Comparison of ENCODE assay signal across 37 mouse cellular contexts in genomic region chr19:46637598-46637997, GRCm38 (mm10). TPM values are rescaled to one million over a fixed set of nuclear protein-coding genes. Genes with fewer than 3 reads are reported as not detected.
DNase-seq lines count a peak whose midpoint lies in the region; ATAC-seq lines count a peak whose summit lies in the region.
"Had no signal": no experiment of that assay in that cellular context is flagged by ENCODE, and none has a peak within 500 bp of the region (broad histone marks: within the 10 kb centered on the region; RNA-seq: fewer than 3 reads in every experiment).

No protein-coding gene starts in this region.

- 73% methylated on average over 6 of the region's 6 CpGs for WGBS in midbrain, embryonic 14.5 days
- WGBS in midbrain, embryonic 13.5 days: 78% methylated on average over 6 of the region's 6 CpGs
- WGBS in liver, embryonic 13.5 days (ENCODE audit: insufficient replicate concordance): 53% methylated on average over 6 of the region's 6 CpGs
- 87% methylated on average over 6 of the region's 6 CpGs for WGBS in hindbrain, embryonic 10.5 days

- 0 out of 2 replicates have a peak, but pooled peaks cover 7% of the 10 kb centered on the region for H3K4me1 ChIP-seq in midbrain, embryonic 14.5 days (ENCODE audit: control insufficient read depth, insufficient read depth, low read length)
- H3K4me1 ChIP-seq in midbrain, embryonic 13.5 days (replicated peaks): peaks cover 32% of the 10 kb centered on the region
- peaks cover 88% of the 10 kb centered on the region for H3K4me1 ChIP-seq in liver, embryonic 13.5 days (replicated peaks)
- H3K4me1 ChIP-seq in hindbrain, embryonic 10.5 days (replicated peaks): peaks cover 45% of the 10 kb centered on the region

- 0 out of 2 replicates have a peak overlapping the region, but pooled peaks have one; percentile 26 for H3K27ac ChIP-seq in midbrain, embryonic 14.5 days (replicated peaks; ENCODE audit: low read depth, low read length)
- H3K27ac ChIP-seq in midbrain, embryonic 13.5 days: no peak overlapping the region; the same call in 1 of the 2 replicates
- H3K27ac ChIP-seq in liver, embryonic 13.5 days: no peak overlapping the region
- no peak overlapping the region for H3K27ac ChIP-seq in hindbrain, embryonic 10.5 days
- H3K27ac ChIP-seq: embryonic facial prominence, embryonic 13.5 days; forebrain, embryonic 10.5 days; heart, embryonic 13.5 days; hindbrain, embryonic 15.5 days; intestine, embryonic 15.5 days; kidney, postnatal 0 days; limb, embryonic 12.5 days; macrophage; midbrain, embryonic 10.5 days had no signal

- H3K27me3 ChIP-seq in midbrain, embryonic 14.5 days (ENCODE audit: control insufficient read depth, insufficient read depth, low read length): no peaks in the 10 kb centered on the region
- H3K27me3 ChIP-seq in midbrain, embryonic 13.5 days: no peaks in the 10 kb centered on the region
- no peaks in the 10 kb centered on the region for H3K27me3 ChIP-seq in liver, embryonic 13.5 days
- no peaks in the 10 kb centered on the region for H3K27me3 ChIP-seq in hindbrain, embryonic 10.5 days (ENCODE audit: insufficient read depth, poor library complexity, severe bottlenecking)
- H3K27me3 ChIP-seq: CH12.LX; embryonic facial prominence, embryonic 13.5 days; heart, embryonic 13.5 days; hindbrain, embryonic 15.5 days; intestine, embryonic 15.5 days; limb, embryonic 12.5 days had no signal

- DNase-seq in adrenal gland, adult 2 months: peak; percentile 11
- DNase-seq in adrenal gland, postnatal 10 days: no peak
- DNase-seq in midbrain, embryonic 14.5 days: no peak
- peak; percentile 39 for DNase-seq in liver, embryonic 13.5 days
- DNase-seq in hindbrain, embryonic 10.5 days (ENCODE audit: low spot score): no peak
- no peak for DNase-seq in layer of hippocampus, postnatal 10 days (ENCODE audit: low spot score in 2 of 2)
- DNase-seq: adrenal gland, adult 8-10 months; cerebellum, adult 11-12 months; cerebellum, adult 9-11 months; gastrocnemius, postnatal 25 days; heart, adult 11 months; heart, postnatal 10 days; kidney, adult 2 months; layer of hippocampus, adult 9-11 months; lung, adult 2 months; lung, postnatal 10 days; thymus, adult 2 months; thymus, postnatal 4 days had no signal

- H3K4me3 ChIP-seq in midbrain, embryonic 14.5 days (replicated peaks; ENCODE audit: low read depth, low read length): no peak overlapping the region
- H3K4me3 ChIP-seq in midbrain, embryonic 13.5 days (replicated peaks): no peak overlapping the region
- no peak overlapping the region for H3K4me3 ChIP-seq in liver, embryonic 13.5 days (replicated peaks)
- no peak overlapping the region for H3K4me3 ChIP-seq in hindbrain, embryonic 10.5 days
- H3K4me3 ChIP-seq: embryonic facial prominence, embryonic 13.5 days; forebrain, embryonic 10.5 days; heart, embryonic 13.5 days; hindbrain, embryonic 15.5 days; intestine, embryonic 15.5 days; limb, embryonic 12.5 days; midbrain, embryonic 10.5 days had no signal

- H3K9me3 ChIP-seq in midbrain, embryonic 14.5 days (ENCODE audit: control insufficient read depth, low read length): no peaks in the 10 kb centered on the region
- no peaks in the 10 kb centered on the region for H3K9me3 ChIP-seq in midbrain, embryonic 13.5 days
- no peaks in the 10 kb centered on the region for H3K9me3 ChIP-seq in liver, embryonic 13.5 days (replicated peaks)
- H3K9me3 ChIP-seq in hindbrain, embryonic 10.5 days: no peaks in the 10 kb centered on the region
- H3K9me3 ChIP-seq: embryonic facial prominence, embryonic 13.5 days; forebrain, embryonic 10.5 days; heart, embryonic 13.5 days; hindbrain, embryonic 15.5 days; intestine, embryonic 15.5 days; limb, embryonic 12.5 days; midbrain, embryonic 10.5 days had no signal

- H3K9ac ChIP-seq in midbrain, embryonic 14.5 days (replicated peaks; ENCODE audit: low read length): no peak overlapping the region
- H3K9ac ChIP-seq in midbrain, embryonic 13.5 days (replicated peaks): no peak overlapping the region
- H3K9ac ChIP-seq in liver, embryonic 13.5 days: no peak overlapping the region
- H3K9ac ChIP-seq: embryonic facial prominence, embryonic 13.5 days; heart, embryonic 13.5 days; hindbrain, embryonic 15.5 days; intestine, embryonic 15.5 days; limb, embryonic 12.5 days had no signal

- H3K4me2 ChIP-seq in midbrain, embryonic 14.5 days (ENCODE audit: low read length): no peak overlapping the region
- no peak overlapping the region for H3K4me2 ChIP-seq in midbrain, embryonic 13.5 days (replicated peaks)
- H3K4me2 ChIP-seq in liver, embryonic 13.5 days: no peak overlapping the region
- H3K4me2 ChIP-seq: embryonic facial prominence, embryonic 13.5 days; heart, embryonic 13.5 days; hindbrain, embryonic 15.5 days; intestine, embryonic 15.5 days; limb, embryonic 12.5 days had no signal

- no peak for ATAC-seq in midbrain, embryonic 14.5 days (ENCODE audit: low FRiP score, low TSS enrichment)
- no peak for ATAC-seq in midbrain, embryonic 13.5 days
- peak; percentile 55; the same call in 1 of the 2 replicates for ATAC-seq in liver, embryonic 13.5 days (ENCODE audit: low read depth)
- peak; percentile 64; the same call in 1 of the 2 replicates for ATAC-seq in megakaryocyte-erythroid progenitor cell, adult 5-6 weeks (replicated peaks; ENCODE audit: low FRiP score, low TSS enrichment, poor library complexity, severe bottlenecking)
- ATAC-seq: activated CD4-positive, CD25-positive, alpha-beta regulatory T cell, adult 4 months; forebrain, embryonic 16.5 days; intestine, embryonic 15.5 days had no signal

- H3K36me3 ChIP-seq in midbrain, embryonic 14.5 days (ENCODE audit: control insufficient read depth, insufficient read depth, low read length): 0 out of 2 replicates have a peak, but pooled peaks cover 5% of the 10 kb centered on the region
- H3K36me3 ChIP-seq in midbrain, embryonic 13.5 days: peaks cover 10% of the 10 kb centered on the region
- peaks cover 33% of the 10 kb centered on the region for H3K36me3 ChIP-seq in liver, embryonic 13.5 days
- H3K36me3 ChIP-seq in hindbrain, embryonic 10.5 days: peaks cover 24% of the 10 kb centered on the region
- H3K36me3 ChIP-seq: intestine, embryonic 15.5 days had no signal

RNA-seq across cellular contexts. Expression of gene Cyp17a1, which starts 35.4 kb away (rescaled TPM):
- total RNA-seq in adrenal gland, adult 2 months (2021): 1 to 10 TPM; 1.7 to 3.0 TPM
- polyA plus RNA-seq in adrenal gland, adult 2 months (2012; rRNA removed): 0.18 and 0.19 TPM in 2 replicates
- total RNA-seq in adrenal gland, postnatal 10 days (2021): 1 to 10 TPM; 1.3 to 9.6 TPM
- not detected in 2 replicates for polyA plus RNA-seq in midbrain, embryonic 14.5 days (2014; fragmentation: Nextera tagmentation; extraction: Ambion mirVana)
- polyA plus RNA-seq in midbrain, embryonic 13.5 days (2015; fragmentation: Nextera tagmentation; extraction: Ambion mirVana): not detected in 2 replicates
- polyA plus RNA-seq in liver, embryonic 13.5 days (2015; fragmentation: Nextera tagmentation; extraction: Ambion mirVana): 0.07 TPM in 1 of 2 replicates, not detected in the other
- total RNA-seq in megakaryocyte-erythroid progenitor cell, adult 5-6 weeks (2014; fragmentation: Nextera tagmentation): not detected in 2 replicates
- not detected in 2 replicates for total RNA-seq in megakaryocyte-erythroid progenitor cell, adult 5-6 weeks (2017)
- not detected in 2 replicates for polyA plus RNA-seq in hindbrain, embryonic 10.5 days (2016; fragmentation: Nextera tagmentation; extraction: Ambion mirVana)
- total RNA-seq in layer of hippocampus, postnatal 10 days (2021): not detected
- total RNA-seq: CH12.LX; ES-E14; gastrocnemius, postnatal 25 days; heart, postnatal 10 days; hematopoietic stem cell, adult 5-6 weeks; left cerebral cortex, adult 18-20 months; left cerebral cortex, postnatal 14 days had no signal
- polyA plus RNA-seq: activated CD4-positive, CD25-positive, alpha-beta regulatory T cell, adult 4 months; C2C12; embryonic facial prominence, embryonic 13.5 days; forebrain, embryonic 10.5 days; hindbrain, embryonic 15.5 days; intestine, embryonic 15.5 days; kidney, postnatal 0 days; limb, embryonic 12.5 days; macrophage; midbrain, embryonic 10.5 days had no signal

RNA-seq across cellular contexts. Expression of gene Wbp1l, which starts 38.7 kb away (rescaled TPM):
- 100 to 1,000 TPM; 136 to 156 TPM for total RNA-seq in adrenal gland, adult 2 months (2021)
- 128 and 159 TPM in 2 replicates for polyA plus RNA-seq in adrenal gland, adult 2 months (2012; rRNA removed)
- 100 to 1,000 TPM; 122 to 123 TPM for total RNA-seq in adrenal gland, postnatal 10 days (2021)
- polyA plus RNA-seq in midbrain, embryonic 14.5 days (2014; fragmentation: Nextera tagmentation; extraction: Ambion mirVana): 27.5 and 33.8 TPM in 2 replicates
- 38.9 and 41.9 TPM in 2 replicates for polyA plus RNA-seq in midbrain, embryonic 13.5 days (2015; fragmentation: Nextera tagmentation; extraction: Ambion mirVana)
- 14.9 and 17.3 TPM in 2 replicates for polyA plus RNA-seq in liver, embryonic 13.5 days (2015; fragmentation: Nextera tagmentation; extraction: Ambion mirVana)
- total RNA-seq in megakaryocyte-erythroid progenitor cell, adult 5-6 weeks (2014; fragmentation: Nextera tagmentation): 16.1 and 24.1 TPM in 2 replicates
- 17.9 and 20.8 TPM in 2 replicates for total RNA-seq in megakaryocyte-erythroid progenitor cell, adult 5-6 weeks (2017)
- 48.2 and 54.4 TPM in 2 replicates for polyA plus RNA-seq in hindbrain, embryonic 10.5 days (2016; fragmentation: Nextera tagmentation; extraction: Ambion mirVana)
- total RNA-seq in layer of hippocampus, postnatal 10 days (2021): 10 to 100 TPM; 32.5 to 39.0 TPM

RNA-seq across cellular contexts. Expression of gene Borcs7, which starts 52.1 kb away (rescaled TPM):
- 10 to 100 TPM; 13.5 to 14.5 TPM for total RNA-seq in adrenal gland, adult 2 months (2021)
- 2.3 and 2.9 TPM in 2 replicates for polyA plus RNA-seq in adrenal gland, adult 2 months (2012; rRNA removed)
- 10 to 100 TPM; 13.2 to 13.9 TPM for total RNA-seq in adrenal gland, postnatal 10 days (2021)
- 21.6 and 23.3 TPM in 2 replicates for polyA plus RNA-seq in midbrain, embryonic 14.5 days (2014; fragmentation: Nextera tagmentation; extraction: Ambion mirVana)
- polyA plus RNA-seq in midbrain, embryonic 13.5 days (2015; fragmentation: Nextera tagmentation; extraction: Ambion mirVana): 20.1 and 22.3 TPM in 2 replicates
- 6.6 and 7.1 TPM in 2 replicates for polyA plus RNA-seq in liver, embryonic 13.5 days (2015; fragmentation: Nextera tagmentation; extraction: Ambion mirVana)
- total RNA-seq in megakaryocyte-erythroid progenitor cell, adult 5-6 weeks (2014; fragmentation: Nextera tagmentation): 11.3 TPM in 2 replicates
- total RNA-seq in megakaryocyte-erythroid progenitor cell, adult 5-6 weeks (2017): 3.5 and 4.3 TPM in 2 replicates
- 14.4 and 15.7 TPM in 2 replicates for polyA plus RNA-seq in hindbrain, embryonic 10.5 days (2016; fragmentation: Nextera tagmentation; extraction: Ambion mirVana)
- total RNA-seq in layer of hippocampus, postnatal 10 days (2021): 10 to 100 TPM; 16.7 to 20.1 TPM

Comparison
In these comparisons a context has a peak if more than half of its experiments do, and no peak if none do; other contexts are left out.
1. DNase-seq: peak in adrenal gland, adult 2 months (single experiment) and liver, embryonic 13.5 days (single experiment); none in adrenal gland, postnatal 10 days (single experiment), midbrain, embryonic 14.5 days (single experiment), hindbrain, embryonic 10.5 days (single experiment) and layer of hippocampus, postnatal 10 days (0 of 2).
2. ATAC-seq: peak in liver, embryonic 13.5 days (single experiment) and megakaryocyte-erythroid progenitor cell, adult 5-6 weeks (single experiment); none in midbrain, embryonic 14.5 days (single experiment) and midbrain, embryonic 13.5 days (single experiment).